Mouse (Mus musculus) liver, postnatal 0 days (tissue): Measurements from ENCODE around the gene Gm9999. TPM values are rescaled to one million over a fixed set of nuclear protein-coding genes. Genes with fewer than 3 reads are reported as not detected.
"Not testable (repeated sequence)": the region's sequence is repeated elsewhere in the genome, so short reads cannot be mapped to it uniquely, and the experiment has no call there.

Experiments
- ATAC-seq: fragments of 200-750 bp; cut with Nextera tagmentation; 2 replicates; pipeline ENCODE4 v1.8.0; 2017; ENCODE audit warnings: mild to moderate bottlenecking, moderate library complexity
- DNase-seq: peaks from one replicate; pipeline ENCODE4 v3.0.0-alpha.2; 2016
- H3K27ac ChIP-seq: fragments of 300-500 bp; sonication (generic); 2 replicates; pipeline ENCODE4 v1.5.1; 2014; ENCODE audit warnings: antibody characterized with exemption, moderate library complexity, mild to moderate bottlenecking, low read depth
- H3K27me3 ChIP-seq: fragments of 300-500 bp; sonication (generic); 2 replicates; pipeline ENCODE4 v1.6.1; 2014; ENCODE audit warnings: low read length, control low read depth, mixed read lengths; ENCODE audit not compliant: insufficient read depth
- H3K36me3 ChIP-seq: fragments of 300-500 bp; sonication (generic); replicated peaks from 2 replicates; pipeline ENCODE4 v1.6.1; 2014; ENCODE audit warnings: mild to moderate bottlenecking, control low read depth, low read length, moderate library complexity, mixed read lengths; ENCODE audit not compliant: insufficient read depth
- H3K4me1 ChIP-seq: fragments of 300-500 bp; sonication (generic); 2 replicates; pipeline ENCODE4 v1.6.1; 2014; ENCODE audit warnings: antibody characterized with exemption, mild to moderate bottlenecking, control low read depth; ENCODE audit not compliant: insufficient read depth
- H3K4me2 ChIP-seq: fragments of 300-500 bp; sonication (generic); 2 replicates; pipeline ENCODE4 v1.6.1; 2014; ENCODE audit warnings: low read depth, mild to moderate bottlenecking, low read length, moderate library complexity, mixed read lengths
- H3K4me3 ChIP-seq: fragments of 300-500 bp; sonication (generic); 2 replicates; pipeline ENCODE4 v1.5.1; 2014; ENCODE audit warnings: low read depth, low read length
- H3K9ac ChIP-seq: fragments of 300-500 bp; sonication (generic); replicated peaks from 2 replicates; pipeline ENCODE4 v1.6.1; 2014; ENCODE audit warnings: mild to moderate bottlenecking, moderate library complexity
- H3K9me3 ChIP-seq: fragments of 300-500 bp; sonication (generic); 2 replicates; pipeline ENCODE4 v1.6.1; 2016; ENCODE audit warnings: mild to moderate bottlenecking, control low read depth, low read length, mixed read lengths
- CTCF ChIP-seq: sonication (generic); IDR thresholded peaks from 2 replicates; pipeline ENCODE4 v1.5.1; 2016; ENCODE audit warnings: antibody characterized with exemption, low read depth
- EP300 ChIP-seq: IDR thresholded peaks from 2 replicates; pipeline ENCODE4 v1.6.1; 2016; ENCODE audit warnings: antibody characterized with exemption, low read depth, mild to moderate bottlenecking
- WGBS: fragments of 180-500 bp; shearing (Covaris S2); extraction: QIAGEN DNeasy Blood & Tissue Kit; methylation state at CpG from one replicate; pipeline ENCODE4 v1.1.7; 2014; ENCODE audit not compliant: insufficient replicate concordance; 5-methylcytosine and 5-hydroxymethylcytosine counted together
- polyA plus RNA-seq: library from polyadenylated mRNA; unstranded; fragments of >200 nt; fragmentation: Nextera tagmentation; extraction: Ambion mirVana; gene quantifications from 2 replicates; pipeline ENCODE4 v1.2.1, GENCODE M21; 2015

Gene Gm9999
- polyA plus RNA-seq, 1 experiment from 2014 or later, result not detected

DNA sequence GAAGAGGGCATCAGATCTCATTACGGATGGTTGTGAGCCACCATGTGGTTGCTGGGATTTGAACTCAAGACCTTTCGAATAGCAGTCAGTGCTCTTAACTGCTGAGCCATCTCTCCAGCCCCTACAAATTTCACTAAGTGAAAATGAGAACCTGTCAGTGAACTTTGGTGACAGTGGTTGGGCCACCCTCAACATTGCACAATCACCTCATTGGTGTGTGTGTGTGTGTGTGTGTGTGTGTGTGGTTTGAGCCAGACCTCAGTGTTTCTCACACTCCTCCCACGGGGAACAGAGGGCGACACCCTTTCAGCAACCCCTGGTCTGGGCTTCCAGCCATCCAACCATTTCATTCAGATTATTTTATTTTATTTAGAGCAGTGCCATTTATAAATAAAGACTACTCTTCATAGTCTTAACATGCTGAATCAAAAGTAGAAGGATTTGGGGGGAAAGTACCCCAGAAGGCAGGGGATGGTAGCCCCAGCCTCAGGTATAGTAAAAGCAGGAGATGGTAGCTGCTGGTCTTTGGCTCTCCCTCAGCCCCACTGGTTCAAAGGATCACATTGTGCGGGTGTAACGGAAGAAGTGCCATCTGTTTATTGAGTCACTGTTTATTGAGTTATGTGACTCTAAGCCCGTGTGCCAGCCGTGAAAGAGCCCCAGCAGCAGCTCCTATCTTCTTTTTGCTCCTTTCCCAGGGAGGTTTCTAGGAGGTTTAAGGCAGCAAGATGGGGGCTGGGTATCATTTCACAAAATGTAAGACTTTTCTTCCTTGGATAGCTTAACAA is 2.5 kb downstream of the Gm9999 start:
- Histone ChIP-seq H3K27ac (peak overlapping the region; percentile 49), H3K4me1 (peaks cover 14% of the 10 kb centered on the region), H3K4me3 (no peak overlapping the region), H3K9me3 (no peaks in the 10 kb centered on the region), H3K36me3 (peaks cover 4% of the 10 kb centered on the region; the same call in 1 of the 2 replicates), H3K9ac (no peak overlapping the region), H3K4me2 (no peak overlapping the region), H3K27me3 (no peaks in the 10 kb centered on the region)
- ATAC-seq, result peak; percentile 84
- no peak for TF ChIP-seq EP300
- TF ChIP-seq CTCF, result no peak
- DNase-seq, result peak; percentile 72
- WGBS, result 54% methylated on average over 8 of the region's 8 CpGs

DNA sequence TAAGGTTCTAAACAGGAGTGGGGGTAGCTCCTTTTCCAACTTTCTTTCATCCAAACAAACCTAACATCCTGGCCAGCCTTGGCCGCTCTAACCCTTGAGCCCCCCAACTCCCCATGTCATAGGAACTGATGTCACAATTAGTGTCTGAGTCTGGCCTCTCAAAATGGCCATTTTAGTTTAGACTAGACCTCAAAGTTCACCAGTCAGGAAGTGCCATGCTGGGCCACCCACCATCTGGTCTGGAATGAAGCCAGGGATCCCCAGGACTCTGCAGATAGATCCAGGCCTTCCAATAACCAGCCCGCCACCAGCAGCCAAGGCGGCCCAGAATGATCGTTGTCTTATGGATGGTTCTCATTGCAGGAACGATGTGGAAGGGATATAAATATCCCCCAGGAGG is 3.3 kb downstream of the Gm9999 start:
- no peak for TF ChIP-seq CTCF
- TF ChIP-seq EP300, result no peak
- DNase-seq (no peak), ATAC-seq (peak; percentile 37; the same call in 1 of the 2 replicates)
- no peak overlapping the region for H3K4me2 ChIP-seq
- peak overlapping the region; percentile 49 for H3K27ac ChIP-seq
- H3K4me1 ChIP-seq, result peaks cover 14% of the 10 kb centered on the region
- peaks cover 6% of the 10 kb centered on the region; the same call in 1 of the 2 replicates for H3K36me3 ChIP-seq
- no peaks in the 10 kb centered on the region for H3K27me3 ChIP-seq
- 47% methylated on average over 5 of the region's 5 CpGs for WGBS
- no peak overlapping the region for H3K9ac ChIP-seq
- H3K4me3 ChIP-seq, result no peak overlapping the region
- no peaks in the 10 kb centered on the region for H3K9me3 ChIP-seq

DNA sequence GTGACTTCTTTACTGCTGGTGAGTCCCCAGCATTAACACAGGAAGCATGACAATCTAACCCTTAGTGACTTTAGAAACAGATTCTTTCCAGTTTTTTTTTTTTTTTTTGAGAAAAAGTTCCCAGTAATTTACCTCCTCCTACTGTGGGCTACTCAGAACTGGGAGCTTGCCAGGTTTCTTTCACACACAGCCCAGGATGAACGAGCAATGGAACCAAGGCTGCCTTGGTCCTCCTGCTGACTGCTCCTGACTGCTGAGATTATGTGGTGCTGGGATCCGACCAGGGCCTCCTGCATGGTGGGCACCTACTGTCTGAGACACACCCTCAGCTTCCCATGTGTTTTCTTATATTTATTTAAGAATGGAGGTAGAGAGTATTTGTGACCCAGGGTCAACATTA is 3.7 kb downstream of the Gm9999 start:
- DNase-seq (no peak), ATAC-seq (no peak)
- H3K27me3 ChIP-seq, result no peaks in the 10 kb centered on the region
- H3K4me3 ChIP-seq, result no peak overlapping the region
- peaks cover 10% of the 10 kb centered on the region for H3K36me3 ChIP-seq
- H3K4me1 ChIP-seq, result peaks cover 14% of the 10 kb centered on the region
- TF ChIP-seq EP300 (no peak), CTCF (no peak)
- no peak overlapping the region for H3K4me2 ChIP-seq
- 58% methylated on average over 2 of the region's 2 CpGs for WGBS
- H3K27ac ChIP-seq, result no peak overlapping the region
- no peak overlapping the region for H3K9ac ChIP-seq
- no peaks in the 10 kb centered on the region for H3K9me3 ChIP-seq

DNA sequence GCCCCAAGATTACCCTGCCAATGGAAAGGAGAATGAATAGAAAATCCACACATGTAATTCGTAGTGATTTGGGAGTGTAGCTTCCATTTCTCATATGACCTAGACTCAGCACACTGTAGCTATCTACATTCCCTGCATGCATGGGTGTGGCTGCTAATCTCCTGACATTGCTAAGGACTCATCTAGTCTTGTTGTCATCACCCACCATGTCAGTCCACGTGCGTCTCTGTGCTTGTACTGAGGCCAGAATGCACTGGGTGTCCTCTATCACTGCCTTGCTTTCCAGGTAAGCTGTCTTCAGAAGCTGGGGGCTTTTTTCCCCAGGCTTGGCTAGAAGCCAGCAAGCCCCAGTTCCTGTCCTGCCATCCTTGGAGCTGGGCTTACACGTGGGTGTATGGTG is 6.0 kb downstream of the Gm9999 start:
- not testable (repeated sequence) for DNase-seq, H3K4me2 ChIP-seq, H3K27me3 ChIP-seq, H3K4me3 ChIP-seq, H3K9me3 ChIP-seq, H3K9ac ChIP-seq, H3K27ac ChIP-seq
- Histone ChIP-seq H3K4me1 (peaks cover 14% of the 10 kb centered on the region), H3K36me3 (peaks cover 32% of the 10 kb centered on the region)
- 66% methylated on average over 4 of the region's 4 CpGs for WGBS
- peak; percentile 49 for ATAC-seq

DNA sequence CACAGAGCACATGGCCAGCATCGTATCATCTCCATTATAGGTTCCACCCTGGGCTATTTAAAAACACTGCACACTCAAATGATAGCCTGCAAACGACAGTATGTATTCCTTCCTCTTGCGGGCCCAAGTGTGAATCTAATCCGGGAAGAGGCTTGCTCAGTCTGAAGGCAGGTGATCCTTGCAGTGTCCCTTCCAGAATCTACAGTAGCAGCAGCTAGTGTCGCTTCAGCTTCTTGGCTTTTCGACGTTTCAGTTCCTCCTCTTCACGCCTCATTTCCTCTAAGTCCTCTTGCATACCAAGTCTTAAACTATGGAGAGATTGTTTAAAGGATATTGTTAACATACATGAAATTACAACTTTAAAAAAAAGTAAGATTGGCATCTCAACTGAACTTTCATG is 9.7 kb downstream of the Gm9999 start:
- Histone ChIP-seq H3K36me3 (peaks cover 65% of the 10 kb centered on the region), H3K4me3 (no peak overlapping the region), H3K9me3 (no peaks in the 10 kb centered on the region), H3K27me3 (no peaks in the 10 kb centered on the region), H3K4me1 (peaks cover 6% of the 10 kb centered on the region; the same call in 1 of the 2 replicates), H3K27ac (no peak overlapping the region), H3K9ac (no peak overlapping the region), H3K4me2 (no peak overlapping the region)
- 73% methylated on average over 8 of the region's 8 CpGs for WGBS
- TF ChIP-seq EP300 (no peak), CTCF (no peak)
- no peak for DNase-seq
- no peak for ATAC-seq

DNA sequence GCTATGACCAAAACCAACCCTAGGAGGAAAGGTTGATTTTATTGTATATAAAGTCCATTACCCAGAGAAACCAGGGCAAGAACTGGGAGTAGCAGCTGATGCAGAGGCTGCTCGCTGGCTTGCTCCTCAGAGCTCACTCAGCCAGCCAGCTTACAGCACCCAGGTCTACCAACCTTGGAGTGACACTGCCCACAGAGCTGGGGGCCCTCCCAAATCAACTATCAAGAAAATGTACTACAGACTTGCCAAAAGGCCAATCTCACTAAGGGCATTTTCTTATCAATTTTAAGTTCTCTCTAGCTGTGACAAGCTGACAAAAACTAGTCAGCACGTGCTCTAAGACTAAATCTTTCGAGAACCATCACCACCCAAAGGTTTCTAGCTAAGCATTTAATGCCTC is 12.2 kb downstream of the Gm9999 start:
- TF ChIP-seq EP300 (0 out of 2 replicates have a peak, but pooled peaks have one; percentile 34), CTCF (no peak)
- H3K9ac ChIP-seq, result no peak overlapping the region
- peaks cover 70% of the 10 kb centered on the region for H3K36me3 ChIP-seq
- no peak overlapping the region for H3K4me2 ChIP-seq
- H3K27ac ChIP-seq, result no peak overlapping the region
- no peak overlapping the region for H3K4me3 ChIP-seq
- no peaks in the 10 kb centered on the region for H3K9me3 ChIP-seq
- 62% methylated on average over 3 of the region's 3 CpGs for WGBS
- peaks cover 20% of the 10 kb centered on the region for H3K4me1 ChIP-seq
- H3K27me3 ChIP-seq, result no peaks in the 10 kb centered on the region
- DNase-seq (no peak), ATAC-seq (no peak)

DNA sequence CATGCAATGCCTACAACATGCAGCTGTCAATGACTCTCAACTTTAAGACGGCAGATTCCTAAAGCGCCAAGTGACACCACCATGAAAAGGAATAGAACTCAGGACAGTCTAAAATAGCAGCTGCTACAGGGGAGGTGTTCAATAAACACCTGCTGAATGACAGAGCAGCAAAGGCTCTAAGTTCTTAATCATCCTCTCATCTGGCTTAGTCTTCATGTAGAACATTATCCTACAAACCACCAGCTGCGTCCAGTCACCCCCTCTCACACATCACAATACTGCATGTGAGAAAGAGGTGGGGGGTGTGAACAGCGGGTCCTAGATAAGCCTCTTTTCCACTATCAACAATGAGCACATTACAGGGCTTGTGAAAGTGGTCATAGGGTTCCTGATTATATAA is 13.6 kb downstream of the Gm9999 start:
- peaks cover 65% of the 10 kb centered on the region for H3K36me3 ChIP-seq
- no peak for TF ChIP-seq CTCF
- TF ChIP-seq EP300, result peak; percentile 89
- no peak overlapping the region for H3K4me3 ChIP-seq
- H3K4me1 ChIP-seq, result peaks cover 29% of the 10 kb centered on the region
- ATAC-seq (peak; percentile 74), DNase-seq (no peak)
- no peaks in the 10 kb centered on the region for H3K9me3 ChIP-seq
- H3K27ac ChIP-seq, result peak overlapping the region; percentile 29; the same call in 1 of the 2 replicates
- H3K27me3 ChIP-seq, result no peaks in the 10 kb centered on the region
- no peak overlapping the region for H3K4me2 ChIP-seq
- WGBS, result 63% methylated on average over 4 of the region's 4 CpGs
- H3K9ac ChIP-seq, result no peak overlapping the region
